Mouse (Mus musculus): Measurements from ENCODE around the gene Rexo5. TPM values are rescaled to one million over a fixed set of nuclear protein-coding genes. Genes with fewer than 3 reads are reported as not detected.

Rexo5 gene
- polyA plus RNA-seq, 1 experiment from 2014 or later: 9.2 TPM

GRCm38 (mm10) chr7:119850737-119851136 is 56.9 kb downstream of the Rexo5 start:
- Histone ChIP-seq H3K4me2 (replicated peaks; ENCODE audit: low read depth, low read length) (no peak overlapping the region), H3K9me3 (ENCODE audit: low read length) (no peaks in the 10 kb centered on the region), H3K4me3 (ENCODE audit: low read depth, low read length) (no peak overlapping the region), H3K27ac (ENCODE audit: low read length) (0 out of 2 replicates have a peak overlapping the region, but pooled peaks have one; percentile 16), H3K9ac (replicated peaks; ENCODE audit: low read depth) (no peak overlapping the region), H3K27me3 (replicated peaks; ENCODE audit: insufficient read depth, low read length) (no peaks in the 10 kb centered on the region), H3K4me1 (ENCODE audit: insufficient read depth, low read depth, low read length) (no peaks in the 10 kb centered on the region), H3K36me3 (ENCODE audit: insufficient read depth, low read length) (no peaks in the 10 kb centered on the region)
- TF ChIP-seq CTCF (IDR thresholded peaks at IDR 0.05) (no peak), EP300 (IDR thresholded peaks at IDR 0.05) (peak; percentile 87)
- ATAC-seq: peak; percentile 94
- WGBS: 41% methylated on average over 5 of the region's 5 CpGs
- peak; percentile 90 for DNase-seq (ENCODE audit: low spot score)

GRCm38 (mm10) chr7:119852494-119852893 is 58.7 kb downstream of the Rexo5 start:
- Histone ChIP-seq H3K4me3 (ENCODE audit: low read depth, low read length) (no peak overlapping the region), H3K4me1 (ENCODE audit: insufficient read depth, low read depth, low read length) (no peaks in the 10 kb centered on the region), H3K27me3 (replicated peaks; ENCODE audit: insufficient read depth, low read length) (no peaks in the 10 kb centered on the region), H3K27ac (ENCODE audit: low read length) (no peak overlapping the region), H3K9me3 (ENCODE audit: low read length) (no peaks in the 10 kb centered on the region), H3K36me3 (ENCODE audit: insufficient read depth, low read length) (no peaks in the 10 kb centered on the region), H3K9ac (replicated peaks; ENCODE audit: low read depth) (no peak overlapping the region), H3K4me2 (replicated peaks; ENCODE audit: low read depth, low read length) (no peak overlapping the region)
- TF ChIP-seq CTCF (IDR thresholded peaks at IDR 0.05): no peak
- TF ChIP-seq EP300 (IDR thresholded peaks at IDR 0.05): no peak
- DNase-seq (ENCODE audit: low spot score) (no peak), ATAC-seq (no peak)

- whole genome bisulfite sequencing: 93% methylated on average over 1 of the region's 1 CpGs
- Histone ChIP-seq H3K4me1 (ENCODE audit: insufficient read depth, low read depth, low read length) (no peaks in the 10 kb centered on the region), H3K4me2 (replicated peaks; ENCODE audit: low read depth, low read length) (no peak overlapping the region), H3K9me3 (ENCODE audit: low read length) (no peaks in the 10 kb centered on the region), H3K27ac (ENCODE audit: low read length) (no peak overlapping the region), H3K27me3 (replicated peaks; ENCODE audit: insufficient read depth, low read length) (no peaks in the 10 kb centered on the region), H3K36me3 (ENCODE audit: insufficient read depth, low read length) (no peaks in the 10 kb centered on the region), H3K9ac (replicated peaks; ENCODE audit: low read depth) (no peak overlapping the region), H3K4me3 (ENCODE audit: low read depth, low read length) (no peak overlapping the region)
- no peak for DNase-seq (ENCODE audit: low spot score)
- no peak for TF ChIP-seq EP300 (IDR thresholded peaks at IDR 0.05)
- no peak for ATAC-seq
Observed at GRCm38 (mm10) chr7:119853186-119853585, 59.4 kb downstream of the Rexo5 start.

GRCm38 (mm10) chr7:119854362-119854761 is 60.6 kb downstream of the Rexo5 start:
- Histone ChIP-seq H3K4me1 (ENCODE audit: insufficient read depth, low read depth, low read length) (no peaks in the 10 kb centered on the region), H3K4me2 (replicated peaks; ENCODE audit: low read depth, low read length) (no peak overlapping the region), H3K27me3 (replicated peaks; ENCODE audit: insufficient read depth, low read length) (no peaks in the 10 kb centered on the region), H3K27ac (ENCODE audit: low read length) (no peak overlapping the region), H3K9me3 (ENCODE audit: low read length) (no peaks in the 10 kb centered on the region), H3K36me3 (ENCODE audit: insufficient read depth, low read length) (no peaks in the 10 kb centered on the region; the same call in 1 of the 2 replicates), H3K9ac (replicated peaks; ENCODE audit: low read depth) (no peak overlapping the region), H3K4me3 (ENCODE audit: low read depth, low read length) (no peak overlapping the region)
- TF ChIP-seq EP300 (IDR thresholded peaks at IDR 0.05) (no peak), CTCF (IDR thresholded peaks at IDR 0.05) (no peak)
- no peak for ATAC-seq
- 92% methylated on average over 2 of the region's 2 CpGs for WGBS
- DNase-seq (ENCODE audit: low spot score): no peak

- Histone ChIP-seq H3K36me3 (ENCODE audit: insufficient read depth, low read length) (no peaks in the 10 kb centered on the region; the same call in 1 of the 2 replicates), H3K4me2 (replicated peaks; ENCODE audit: low read depth, low read length) (no peak overlapping the region), H3K27ac (ENCODE audit: low read length) (no peak overlapping the region), H3K4me3 (ENCODE audit: low read depth, low read length) (no peak overlapping the region), H3K9me3 (ENCODE audit: low read length) (no peaks in the 10 kb centered on the region), H3K9ac (replicated peaks; ENCODE audit: low read depth) (no peak overlapping the region), H3K4me1 (ENCODE audit: insufficient read depth, low read depth, low read length) (no peaks in the 10 kb centered on the region), H3K27me3 (replicated peaks; ENCODE audit: insufficient read depth, low read length) (no peaks in the 10 kb centered on the region)
- no peak for TF ChIP-seq EP300 (IDR thresholded peaks at IDR 0.05)
- no peak for TF ChIP-seq CTCF (IDR thresholded peaks at IDR 0.05)
- DNase-seq (ENCODE audit: low spot score) (no peak), ATAC-seq (no peak)
Observed at GRCm38 (mm10) chr7:119855031-119855430, 61.2 kb downstream of the Rexo5 start.

GRCm38 (mm10) chr7:119859476-119859875 is 65.7 kb downstream of the Rexo5 start:
- no peak overlapping the region for H3K4me3 ChIP-seq (ENCODE audit: low read depth, low read length)
- H3K27me3 ChIP-seq (replicated peaks; ENCODE audit: insufficient read depth, low read length): no peaks in the 10 kb centered on the region
- WGBS: 76% methylated on average over 6 of the region's 6 CpGs
- H3K4me1 ChIP-seq (ENCODE audit: insufficient read depth, low read depth, low read length): peaks cover 7% of the 10 kb centered on the region; the same call in 1 of the 2 replicates
- ATAC-seq (no peak), DNase-seq (ENCODE audit: low spot score) (no peak)
- no peaks in the 10 kb centered on the region for H3K9me3 ChIP-seq (ENCODE audit: low read length)
- TF ChIP-seq EP300 (IDR thresholded peaks at IDR 0.05): no peak
- peak; percentile 49 for TF ChIP-seq CTCF (IDR thresholded peaks at IDR 0.05)
- no peaks in the 10 kb centered on the region; the same call in 1 of the 2 replicates for H3K36me3 ChIP-seq (ENCODE audit: insufficient read depth, low read length)
- H3K27ac ChIP-seq (ENCODE audit: low read length): no peak overlapping the region
- no peak overlapping the region for H3K9ac ChIP-seq (replicated peaks; ENCODE audit: low read depth)
- H3K4me2 ChIP-seq (replicated peaks; ENCODE audit: low read depth, low read length): no peak overlapping the region

- Histone ChIP-seq H3K4me2 (replicated peaks; ENCODE audit: low read depth, low read length) (no peak overlapping the region), H3K4me1 (ENCODE audit: insufficient read depth, low read depth, low read length) (peaks cover 7% of the 10 kb centered on the region; the same call in 1 of the 2 replicates), H3K4me3 (ENCODE audit: low read depth, low read length) (no peak overlapping the region), H3K27ac (ENCODE audit: low read length) (no peak overlapping the region), H3K27me3 (replicated peaks; ENCODE audit: insufficient read depth, low read length) (no peaks in the 10 kb centered on the region), H3K9me3 (ENCODE audit: low read length) (no peaks in the 10 kb centered on the region), H3K9ac (replicated peaks; ENCODE audit: low read depth) (no peak overlapping the region), H3K36me3 (ENCODE audit: insufficient read depth, low read length) (no peaks in the 10 kb centered on the region; the same call in 1 of the 2 replicates)
- DNase-seq (ENCODE audit: low spot score) (no peak), ATAC-seq (no peak)
- TF ChIP-seq EP300 (IDR thresholded peaks at IDR 0.05): no peak
- no peak for TF ChIP-seq CTCF (IDR thresholded peaks at IDR 0.05)
- 83% methylated on average over 3 of the region's 3 CpGs for WGBS
Observed at GRCm38 (mm10) chr7:119860116-119860515, 66.3 kb downstream of the Rexo5 start.

Measured in lung, postnatal 0 days (tissue).